Mouse (Mus musculus) left cerebral cortex, adult 6 months (tissue): ENCODE data around the gene Tapbp. TPM values are rescaled to one million over a fixed set of nuclear protein-coding genes. Genes with fewer than 3 reads are reported as not detected.

Source experiments
- long read RNA-seq, 2 experiments: library from polyadenylated mRNA; unstranded; transcript quantifications; one replicate each; pipeline ENCODE4 v2.0.0; 2019 to 2020
- polyA plus RNA-seq: library from polyadenylated mRNA; unstranded; fragments of <200 nt; fragmentation: Nextera tagmentation; gene quantifications from 2 replicates; pipeline ENCODE4 v1.2.3, GENCODE M21; 2021

The Tapbp gene
- 27.8 and 29.4 TPM in 2 replicates for polyA plus RNA-seq
- long read RNA-seq, experiment 1, transcript Tapbp-201 (8 exons, 2,898 nt): minor isoform, 31 of 86 reads
- long read RNA-seq, experiment 1, transcript Tapbp-206 (8 exons, 2,589 nt): major isoform, 37 of 86 reads
- long read RNA-seq, experiment 1, partial matches to known transcripts: 17 of 86 reads
- long read RNA-seq, experiment 1, other reads (novel, unspliced or antisense): 1 of 86 reads
- long read RNA-seq, experiment 2, transcript Tapbp-201 (8 exons, 2,898 nt): minor isoform, 7 of 28 reads
- long read RNA-seq, experiment 2, transcript Tapbp-206 (8 exons, 2,589 nt): major isoform, 9 of 28 reads
- long read RNA-seq, experiment 2, partial matches to known transcripts: 7 of 28 reads
- long read RNA-seq, experiment 2, other reads (novel, unspliced or antisense): 5 of 28 reads

DNA sequence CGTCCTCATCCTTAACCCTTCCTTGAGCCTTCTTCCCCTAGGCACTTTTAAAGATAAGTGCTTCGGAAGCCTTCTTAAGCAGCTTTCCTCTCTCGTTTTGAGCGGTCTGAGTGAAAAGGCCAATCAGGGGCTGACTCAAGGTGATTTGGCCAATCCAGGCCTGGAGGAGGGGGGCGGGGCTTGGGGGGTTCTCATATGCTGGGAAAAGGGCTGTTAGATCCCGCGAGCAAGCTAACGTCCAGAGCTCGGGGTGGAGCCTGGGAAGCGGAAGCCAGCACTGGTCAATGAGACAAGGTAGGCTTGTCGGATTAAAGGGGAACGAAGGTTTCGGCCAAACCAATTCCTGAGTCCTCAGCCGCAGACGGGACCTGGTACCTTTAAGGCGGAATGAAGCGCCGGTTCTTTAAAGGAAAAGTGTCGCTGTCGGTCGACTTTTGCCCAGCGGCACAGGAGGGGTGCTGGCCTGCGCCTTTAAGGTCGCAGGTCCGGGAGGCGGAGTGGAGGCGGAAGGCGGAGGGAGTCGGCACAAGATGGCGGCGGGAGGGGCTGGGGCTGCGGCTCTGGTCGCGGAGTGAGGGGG is at the start of gene Tapbp, which contains the start of gene Zbtb22:
Gene Tapbp, plus strand, starts transcription at position 229 of the 580 bp plus-strand sequence.
Gene Zbtb22, plus strand, starts transcription at position 234 of the 580 bp plus-strand sequence.

DNA sequence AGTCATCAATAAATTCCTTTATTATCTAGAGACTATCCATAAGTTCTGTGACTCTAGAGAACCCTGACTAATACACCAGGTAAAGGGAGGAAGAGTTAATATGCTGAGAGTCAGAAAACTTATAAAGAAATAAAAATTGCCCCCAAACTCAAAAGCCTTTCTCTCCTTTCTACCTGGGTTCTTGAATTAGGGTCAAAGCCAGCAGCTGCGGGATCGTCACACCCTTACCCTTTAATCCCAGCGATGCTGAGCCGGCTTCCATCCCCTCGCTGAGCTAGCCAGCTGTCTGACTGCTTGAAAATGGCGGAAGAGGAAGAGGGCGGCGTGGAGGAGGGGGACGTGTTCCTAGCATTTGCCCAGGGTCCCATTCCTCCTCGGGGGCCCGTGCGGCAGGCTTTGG is 42.2 kb upstream of the Tapbp start, which contains the start of gene Gm7029:
Gene Gm7029, plus strand, starts transcription at position 301 of the 400 bp plus-strand sequence.

DNA sequence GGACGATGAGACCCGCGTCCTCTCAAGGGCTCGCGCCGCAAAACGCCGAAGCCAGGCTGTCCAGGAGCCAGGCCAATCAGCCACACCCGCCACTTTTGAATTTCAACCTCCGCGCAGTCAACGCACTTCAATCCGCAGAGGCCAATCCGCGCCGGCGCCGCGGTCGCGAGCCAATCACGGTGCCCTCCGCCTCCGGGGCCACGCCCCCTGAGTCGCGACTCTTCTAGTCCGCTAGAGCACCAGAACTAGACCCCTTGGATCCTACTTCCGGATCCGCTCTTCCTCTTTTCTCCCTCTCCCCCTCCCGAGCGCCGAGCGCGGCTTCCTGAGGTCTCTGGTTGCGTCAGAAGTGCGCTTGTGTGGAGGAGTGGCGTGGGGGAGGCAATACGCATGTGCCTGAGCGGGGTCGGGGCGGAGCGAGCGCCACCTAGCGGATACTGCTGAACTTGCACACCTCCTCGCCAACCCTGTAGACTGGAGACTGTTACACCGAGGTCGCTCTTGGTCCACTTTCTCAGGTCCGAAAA is 25.1 kb upstream of the Tapbp start, which contains the start of gene Kifc1:
Gene Kifc1, minus strand, starts transcription at position 129 of the 527 bp plus-strand sequence.

DNA sequence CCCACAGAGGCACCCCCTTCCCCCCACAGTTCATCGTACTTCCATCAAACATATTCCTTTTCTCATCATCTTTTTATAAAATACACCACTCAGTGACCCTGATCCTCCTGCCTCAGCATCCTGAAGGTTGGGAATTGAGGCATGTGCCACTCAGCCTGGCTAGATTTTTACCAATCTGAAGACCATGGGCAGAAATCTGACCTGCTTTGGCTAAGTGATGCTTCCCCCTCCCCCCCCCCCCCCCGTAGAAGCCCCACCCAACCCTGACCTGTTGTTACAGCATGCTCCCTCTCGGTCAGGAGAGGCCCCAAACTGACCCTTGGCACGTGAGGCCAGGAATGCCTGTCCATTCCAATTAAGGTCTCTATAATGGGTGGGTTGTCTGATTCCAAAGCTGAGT is 10.9 kb upstream of the Tapbp start, which contains the start of gene Platr17:
Gene Platr17, plus strand, starts transcription at position 301 of the 400 bp plus-strand sequence.

DNA sequence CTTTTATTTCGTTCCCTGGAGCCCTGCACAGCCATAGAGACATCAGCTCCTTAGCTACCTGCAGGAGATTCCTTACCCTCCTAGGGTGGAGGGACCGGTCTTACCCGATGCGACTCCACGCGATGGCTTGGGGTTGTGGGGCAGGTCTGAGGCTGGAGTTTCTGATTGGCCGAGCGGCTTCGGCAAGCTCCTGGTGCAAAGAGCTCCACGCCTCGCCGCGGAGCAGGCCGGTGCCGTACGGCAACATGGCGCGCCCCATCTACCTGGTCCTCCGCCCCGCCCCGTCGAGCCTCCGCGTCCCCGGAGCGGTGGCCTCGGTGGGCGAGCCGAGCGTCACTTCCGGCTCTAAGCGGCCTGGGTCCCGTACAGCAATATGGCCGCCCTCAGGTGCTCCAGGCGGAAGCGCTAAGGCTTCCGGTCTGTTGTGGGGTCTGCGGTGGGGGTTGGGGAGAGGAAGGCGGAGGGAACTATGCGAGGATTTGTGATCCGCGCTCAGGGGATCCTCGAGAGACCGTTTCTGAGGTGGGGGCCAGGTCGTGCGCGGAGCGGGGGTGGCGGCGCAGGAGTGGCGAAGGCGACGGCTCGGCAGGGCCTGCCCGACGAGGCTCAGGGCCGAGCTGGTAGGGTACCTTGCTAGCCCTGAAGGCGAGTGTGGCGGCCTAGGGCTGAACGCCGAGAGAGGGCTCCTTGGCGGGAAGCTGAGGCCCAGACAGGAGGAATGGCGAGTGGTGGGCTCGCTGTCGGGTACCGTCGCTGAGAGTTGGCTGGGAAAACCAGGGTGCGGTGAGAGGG is 6.4 kb upstream of the Tapbp start, which contains the start of gene Daxx:
Gene Daxx, plus strand, starts transcription at position 338 of the 792 bp plus-strand sequence.

DNA sequence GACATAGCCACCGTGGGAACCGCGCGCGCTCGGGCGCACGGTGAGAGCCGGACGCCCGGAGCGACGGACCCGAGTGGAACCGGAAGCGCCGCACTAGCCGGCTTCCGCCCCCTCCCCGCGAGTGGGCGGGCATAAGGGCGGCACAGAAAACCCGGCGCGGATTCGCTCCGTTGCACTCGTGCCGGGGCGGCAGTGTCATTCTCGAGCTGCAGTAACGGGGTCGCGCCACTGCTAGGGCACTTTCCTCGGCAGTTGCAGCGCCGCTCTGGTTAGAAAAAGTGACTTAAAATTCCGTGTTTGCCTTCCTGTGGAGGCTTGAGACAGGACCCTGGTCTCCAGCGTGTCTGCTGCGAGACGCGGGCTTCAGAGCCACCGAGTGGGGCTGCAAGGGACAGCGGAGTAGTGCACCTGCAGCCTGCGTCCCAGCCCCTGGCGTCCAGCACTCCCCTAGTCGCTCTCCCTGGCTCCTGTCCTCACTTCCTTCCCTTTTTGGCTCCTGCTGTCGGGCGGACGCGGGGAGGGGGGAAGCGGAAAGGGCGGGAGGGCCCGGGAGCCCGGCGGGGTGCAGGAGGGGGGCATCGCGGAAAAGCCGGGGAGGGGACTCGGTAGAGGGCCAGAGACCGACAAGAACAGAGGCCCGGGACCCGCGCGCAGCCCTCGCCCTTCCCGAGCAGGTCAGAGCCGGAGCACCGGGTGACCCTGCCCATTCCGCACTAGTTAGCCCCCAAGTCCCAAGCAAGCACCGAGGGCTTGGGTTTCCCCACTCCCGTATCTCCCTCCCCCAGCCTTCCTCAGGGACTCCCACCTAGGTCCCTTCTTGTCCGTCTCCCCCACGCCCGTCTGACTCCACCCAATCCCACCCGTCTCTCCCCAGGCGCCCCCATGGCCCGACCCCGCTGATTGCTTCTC is 13.9 kb downstream of the Tapbp start, which contains the start of gene Rgl2:
Gene Rgl2, plus strand, starts transcription at position 173 of the 909 bp plus-strand sequence.

DNA sequence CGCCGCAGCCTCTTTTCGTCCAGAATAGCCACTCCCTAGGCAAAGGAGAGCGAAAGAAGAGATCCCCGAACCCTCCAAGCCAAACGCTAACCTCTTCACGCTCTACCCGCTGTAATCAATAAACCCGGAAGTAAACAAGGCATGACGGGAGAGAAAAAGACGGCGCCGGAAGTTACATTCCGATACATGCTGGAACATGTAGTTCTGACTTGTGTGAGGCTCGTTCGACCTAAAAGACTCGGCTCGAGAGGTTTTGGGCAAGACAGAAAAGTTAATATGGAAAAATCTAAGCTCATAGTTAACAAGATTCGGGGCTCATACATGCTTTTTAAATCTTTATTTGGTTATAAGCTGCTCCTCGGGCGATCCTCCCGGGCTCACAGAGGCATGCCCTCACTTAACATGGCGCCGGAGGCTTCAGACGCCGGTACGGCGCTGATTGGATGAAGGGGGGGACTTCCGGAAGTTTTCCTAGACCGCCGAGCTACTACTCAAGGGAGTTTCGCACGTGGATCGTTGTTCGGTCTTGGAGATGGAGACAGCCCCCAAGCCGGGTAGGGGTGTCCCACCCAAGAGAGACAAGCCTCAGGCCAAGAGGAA is 24.6 kb downstream of the Tapbp start, which contains the start of the genes Pfdn6 and Wdr46:
Gene Pfdn6, minus strand, starts transcription at position 138 of the 600 bp plus-strand sequence.
Gene Wdr46, plus strand, starts transcription at position 455 of the 600 bp plus-strand sequence.

DNA sequence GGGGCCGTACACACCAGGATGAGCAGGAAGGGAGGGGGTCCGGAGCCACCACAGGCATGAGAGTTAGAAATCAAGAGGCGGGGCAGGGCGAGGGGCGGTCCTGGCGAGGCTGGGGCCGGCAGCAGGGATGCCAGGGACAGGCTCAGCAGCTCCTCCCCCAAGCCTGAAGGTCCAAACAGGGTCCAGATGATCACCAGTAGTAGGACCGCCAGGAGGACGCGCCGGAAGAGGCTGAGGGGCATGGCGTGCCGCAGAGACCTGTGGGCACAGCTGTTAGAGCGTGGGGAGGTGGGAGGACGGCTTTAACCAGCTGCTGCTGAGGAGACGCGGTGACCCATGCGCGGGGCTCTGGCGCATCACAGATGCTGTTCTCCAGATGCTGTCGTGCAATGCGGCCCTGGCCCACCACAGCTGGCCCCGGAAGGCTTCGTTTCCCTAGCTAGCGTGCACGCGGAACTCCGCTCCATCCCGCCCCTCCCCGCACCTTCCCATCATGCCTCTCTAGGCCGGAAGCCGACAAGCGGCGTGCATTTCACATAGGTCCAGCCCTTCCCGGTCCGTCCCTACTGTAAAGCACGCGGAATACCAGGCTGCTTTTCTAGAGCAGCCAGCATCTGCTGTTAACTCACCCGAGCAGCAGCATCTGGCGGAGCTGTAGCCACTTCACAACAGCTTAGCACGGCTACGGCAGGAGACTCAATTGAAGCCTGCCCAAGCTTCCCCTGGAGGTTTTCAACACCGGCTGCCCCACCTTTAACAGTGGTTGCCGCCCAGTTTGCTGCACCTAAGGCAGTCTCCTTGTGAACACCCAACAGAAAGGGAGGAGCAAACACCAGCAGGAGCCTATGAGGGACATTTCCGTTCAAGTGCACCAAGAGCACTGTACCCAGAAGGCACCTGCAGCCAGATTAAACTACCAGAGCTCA is 35.6 kb downstream of the Tapbp start, which contains the start of gene B3galt4:
Gene B3galt4, minus strand, starts transcription at position 468 of the 926 bp plus-strand sequence.

DNA sequence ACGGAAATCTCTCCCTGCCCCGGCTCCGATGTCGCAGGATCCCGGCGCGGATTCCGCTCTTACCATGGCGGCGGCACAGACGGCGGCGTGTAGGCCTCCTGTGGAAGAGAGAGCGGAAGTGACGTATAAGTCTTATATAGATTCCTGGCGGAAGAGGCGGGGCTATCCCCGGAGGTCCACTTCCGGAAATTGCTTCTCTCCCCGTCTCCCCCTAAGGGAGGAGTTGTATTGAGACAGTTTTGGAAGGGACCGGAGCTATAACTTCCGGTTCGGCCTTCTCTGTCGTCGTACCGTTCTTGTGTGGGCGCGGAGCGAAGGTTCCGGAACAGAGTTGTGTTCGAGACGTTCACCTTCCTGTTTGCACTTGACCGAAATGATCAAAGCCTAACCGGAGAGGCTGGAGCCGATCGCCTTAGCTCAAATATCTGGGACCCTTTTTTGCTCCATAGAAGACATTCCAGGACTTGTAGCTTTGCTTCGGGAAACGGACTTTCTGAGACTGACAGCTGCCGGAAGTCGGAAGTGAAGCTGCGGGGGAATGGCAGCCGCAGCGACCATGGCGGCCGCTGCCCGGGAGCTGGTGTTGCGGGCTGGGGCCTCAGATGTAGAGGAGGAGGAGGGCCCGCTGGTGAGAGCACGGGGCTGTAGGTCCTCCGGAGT is 40.0 kb downstream of the Tapbp start, which contains the start of the genes Vps52 and Rps18:
Gene Vps52, plus strand, starts transcription at position 258 of the 660 bp plus-strand sequence.
Gene Rps18, minus strand, starts transcription at position 447 of the 660 bp plus-strand sequence.

Other genes with a start within 250 kb of the Tapbp start
- gene Hnrnpm, start 229.0 kb upstream of the Tapbp start, polyA plus RNA-seq: 48.3 and 50.7 TPM in 2 replicates
- 20.5 and 194 TPM in 2 replicates for gene March2, start 197.2 kb upstream of the Tapbp start, polyA plus RNA-seq
- 640 and 662 TPM in 2 replicates for gene Rab11b, start 155.4 kb upstream of the Tapbp start, polyA plus RNA-seq
- 3.4 TPM in 2 replicates for gene Angptl4, start 134.1 kb upstream of the Tapbp start, polyA plus RNA-seq
- 18.2 and 19.7 TPM in 2 replicates for gene Kank3, start 105.4 kb upstream of the Tapbp start, polyA plus RNA-seq
- gene Rps28, start 91.3 kb upstream of the Tapbp start, polyA plus RNA-seq: 2,886 and 3,372 TPM in 2 replicates
- 1,006 and 1,076 TPM in 2 replicates for gene Ndufa7, start 91.3 kb upstream of the Tapbp start, polyA plus RNA-seq
- gene Cd320, start 72.8 kb upstream of the Tapbp start, polyA plus RNA-seq: 45.2 and 56.2 TPM in 2 replicates
- gene Gm7029, start 42.1 kb upstream of the Tapbp start, polyA plus RNA-seq: not detected in 2 replicates
- 0.23 and 0.25 TPM in 2 replicates for gene Kifc1, start 25.2 kb upstream of the Tapbp start, polyA plus RNA-seq
- 1.5 and 2.0 TPM in 2 replicates for gene Platr17, start 10.8 kb upstream of the Tapbp start, polyA plus RNA-seq
- gene Daxx, start 6.5 kb upstream of the Tapbp start, polyA plus RNA-seq: 17.9 and 19.4 TPM in 2 replicates
- 4.8 and 8.5 TPM in 2 replicates for gene Zbtb22, start within 50 bp of the Tapbp start, polyA plus RNA-seq
- gene Rgl2, start 13.6 kb downstream of the Tapbp start, polyA plus RNA-seq: 7.1 and 7.2 TPM in 2 replicates
- 117 and 123 TPM in 2 replicates for gene Pfdn6, start 24.4 kb downstream of the Tapbp start, polyA plus RNA-seq
- 4.5 and 4.8 TPM in 2 replicates for gene Wdr46, start 24.8 kb downstream of the Tapbp start, polyA plus RNA-seq
- 4.3 and 5.6 TPM in 2 replicates for gene B3galt4, start 35.6 kb downstream of the Tapbp start, polyA plus RNA-seq
- gene Vps52, start 39.9 kb downstream of the Tapbp start, polyA plus RNA-seq: 41.5 and 54.7 TPM in 2 replicates
- gene Rps18, start 40.1 kb downstream of the Tapbp start, polyA plus RNA-seq: 906 and 922 TPM in 2 replicates
- 29.6 and 37.7 TPM in 2 replicates for gene H2-K1, start 84.4 kb downstream of the Tapbp start, polyA plus RNA-seq
- 3.4 and 12.5 TPM in 2 replicates for gene Ring1, start 108.8 kb downstream of the Tapbp start, polyA plus RNA-seq
- 25.9 and 48.5 TPM in 2 replicates for gene H2-Ke6, start 112.2 kb downstream of the Tapbp start, polyA plus RNA-seq
- gene Slc39a7, start 115.8 kb downstream of the Tapbp start, polyA plus RNA-seq: 66.0 and 69.8 TPM in 2 replicates
- gene Rxrb, start 115.9 kb downstream of the Tapbp start, polyA plus RNA-seq: 12.9 and 32.8 TPM in 2 replicates
- gene Col11a2, start 123.5 kb downstream of the Tapbp start, polyA plus RNA-seq: 0.48 and 0.55 TPM in 2 replicates
- gene H2-Oa, start 176.4 kb downstream of the Tapbp start, polyA plus RNA-seq: 1.2 and 1.6 TPM in 2 replicates
- 32.1 and 36.6 TPM in 2 replicates for gene H2-DMa, start 203.6 kb downstream of the Tapbp start, polyA plus RNA-seq
- 42.2 and 74.5 TPM in 2 replicates for gene Brd2, start 206.7 kb downstream of the Tapbp start, polyA plus RNA-seq
- gene H2-DMb2, start 227.4 kb downstream of the Tapbp start, polyA plus RNA-seq: 0.44 and 0.55 TPM in 2 replicates
- 4.0 and 4.2 TPM in 2 replicates for gene H2-DMb1, start 237.2 kb downstream of the Tapbp start, polyA plus RNA-seq